Mouse (Mus musculus) intestine, postnatal 0 days (tissue): ENCODE results near the gene Prkg1. TPM values are rescaled to one million over a fixed set of nuclear protein-coding genes. Genes with fewer than 3 reads are reported as not detected.

Experiments
- ATAC-seq: fragments of 200-750 bp; cut with Nextera tagmentation; 2 replicates; pipeline ENCODE4 v1.8.0; 2017; ENCODE audit warnings: mild to moderate bottlenecking, moderate TSS enrichment, moderate library complexity
- H3K27ac ChIP-seq: fragments of 300-500 bp; sonication (generic); 2 replicates; pipeline ENCODE4 v1.5.1; 2014; ENCODE audit warnings: mild to moderate bottlenecking, low read depth, low read length, moderate library complexity
- H3K27me3 ChIP-seq: fragments of 300-500 bp; sonication (generic); replicated peaks from 2 replicates; pipeline ENCODE4 v1.6.1; 2014; ENCODE audit warnings: low read length, mixed read lengths; ENCODE audit not compliant: control insufficient read depth, insufficient read depth
- H3K36me3 ChIP-seq: fragments of 300-500 bp; sonication (generic); 2 replicates; pipeline ENCODE4 v1.6.1; 2014; ENCODE audit warnings: mild to moderate bottlenecking, moderate library complexity; ENCODE audit not compliant: control insufficient read depth, insufficient read depth
- H3K4me1 ChIP-seq: fragments of 300-500 bp; sonication (generic); replicated peaks from 2 replicates; pipeline ENCODE4 v1.6.1; 2014; ENCODE audit warnings: antibody characterized with exemption, low read length, mixed read lengths; ENCODE audit not compliant: control insufficient read depth, insufficient read depth
- H3K4me2 ChIP-seq: fragments of 300-500 bp; sonication (generic); replicated peaks from 2 replicates; pipeline ENCODE4 v1.6.1; 2014; ENCODE audit warnings: low read depth, mild to moderate bottlenecking, moderate library complexity
- H3K4me3 ChIP-seq: fragments of 300-500 bp; sonication (generic); 2 replicates; pipeline ENCODE4 v1.5.1; 2014; ENCODE audit warnings: low read depth, low read length
- H3K9ac ChIP-seq: fragments of 300-500 bp; sonication (generic); 2 replicates; pipeline ENCODE4 v1.6.1; 2014; ENCODE audit warnings: mild to moderate bottlenecking, low read depth, low read length
- H3K9me3 ChIP-seq: fragments of 300-500 bp; sonication (generic); 2 replicates; pipeline ENCODE4 v1.6.1; 2016; ENCODE audit warnings: mixed run types; ENCODE audit not compliant: control insufficient read depth
- CTCF ChIP-seq: sonication (generic); IDR thresholded peaks from 2 replicates; pipeline ENCODE4 v1.5.1; 2016; ENCODE audit warnings: low read depth, mild to moderate bottlenecking, control low read depth, antibody characterized with exemption, moderate library complexity
- WGBS: fragments of 180-500 bp; shearing (Covaris S2); extraction: QIAGEN DNeasy Blood & Tissue Kit; methylation state at CpG from one replicate; pipeline ENCODE4 v1.1.7; 2014; 5-methylcytosine and 5-hydroxymethylcytosine counted together
- polyA plus RNA-seq: library from polyadenylated mRNA; unstranded; fragments of >200 nt; fragmentation: Nextera tagmentation; extraction: Ambion mirVana; gene quantifications from 2 replicates; pipeline ENCODE4 v1.2.1, GENCODE M21; 2015

Prkg1 gene
- polyA plus RNA-seq, 1 experiment from 2014 or later, result 4.0 TPM

DNA sequence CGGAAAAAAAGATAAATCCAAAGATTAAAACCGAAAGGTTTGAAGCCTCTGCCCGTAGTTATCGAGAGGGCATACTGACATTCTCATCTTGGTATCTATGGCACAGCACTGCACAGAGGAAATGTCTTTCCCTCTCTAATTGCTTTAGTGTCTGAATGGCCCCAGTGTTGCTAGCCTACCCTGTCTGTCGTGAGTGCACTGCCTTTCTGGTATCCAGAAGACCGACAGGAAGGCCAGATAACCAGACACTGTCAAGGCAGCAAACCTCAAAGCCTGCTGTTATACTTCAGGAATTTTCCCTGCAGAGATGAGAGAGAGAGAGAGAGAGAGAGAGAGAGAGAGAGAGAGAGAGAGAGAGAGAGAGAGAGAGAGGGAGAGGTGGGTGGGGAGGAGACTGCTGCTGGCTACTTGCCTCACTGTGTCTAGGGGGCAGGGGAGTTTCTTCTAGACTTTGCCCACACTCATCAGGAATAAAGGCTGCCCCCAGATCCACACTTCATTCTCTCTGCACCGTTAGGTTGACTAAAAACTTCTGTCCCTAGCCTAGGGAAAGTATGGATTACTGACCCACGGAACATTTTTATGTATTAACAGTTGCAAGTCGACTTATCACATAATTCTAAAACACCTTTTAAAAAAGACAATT, 10.1 kb downstream of the Prkg1 start:
- WGBS, result 56% methylated on average over 9 of the region's 9 CpGs
- Histone ChIP-seq H3K4me1 (no peaks in the 10 kb centered on the region), H3K4me3 (no peak overlapping the region), H3K9ac (no peak overlapping the region), H3K36me3 (no peaks in the 10 kb centered on the region), H3K27me3 (no peaks in the 10 kb centered on the region), H3K9me3 (no peaks in the 10 kb centered on the region), H3K4me2 (no peak overlapping the region), H3K27ac (no peak overlapping the region)
- no peak for TF ChIP-seq CTCF
- no peak for ATAC-seq

DNA sequence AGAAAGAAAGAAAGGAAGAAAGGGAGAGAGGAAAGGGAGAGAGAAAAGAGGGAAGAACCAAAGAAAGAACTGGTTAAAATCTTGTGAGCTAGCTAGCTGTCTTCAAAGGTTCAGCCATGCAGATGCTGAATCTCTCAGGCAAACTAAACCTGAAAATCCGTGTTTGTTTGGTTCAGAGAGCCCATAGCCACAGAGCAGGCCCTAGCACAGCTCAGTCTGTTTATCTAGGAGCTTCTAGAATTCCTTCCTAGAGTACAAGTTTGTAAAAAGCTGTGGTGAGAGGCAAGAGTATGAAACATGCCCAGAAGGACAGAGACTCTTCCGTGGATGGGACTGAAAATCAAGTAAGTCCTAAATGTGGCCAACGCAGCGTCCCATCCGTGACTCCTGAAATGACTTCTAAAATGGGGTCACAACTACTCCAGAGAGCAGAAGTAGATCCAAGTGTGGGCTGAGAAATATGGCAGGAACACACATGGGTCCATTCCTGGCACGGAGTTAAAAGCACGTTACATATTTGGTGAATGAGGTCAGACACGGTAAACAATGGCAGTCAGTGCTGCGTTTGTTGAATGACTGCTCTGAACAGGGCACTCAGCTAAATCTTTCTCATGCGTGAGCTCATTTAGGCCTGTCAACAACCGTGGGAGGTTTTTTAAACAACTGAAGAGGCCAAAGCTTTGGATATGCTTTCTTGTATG, 13.7 kb downstream of the Prkg1 start:
- no peaks in the 10 kb centered on the region for H3K36me3 ChIP-seq
- no peak overlapping the region for H3K4me3 ChIP-seq
- H3K27me3 ChIP-seq, result no peaks in the 10 kb centered on the region
- no peaks in the 10 kb centered on the region for H3K4me1 ChIP-seq
- WGBS, result 36% methylated on average over 11 of the region's 11 CpGs
- TF ChIP-seq CTCF, result no peak
- no peak for ATAC-seq
- H3K9me3 ChIP-seq, result no peaks in the 10 kb centered on the region
- H3K9ac ChIP-seq, result no peak overlapping the region
- no peak overlapping the region for H3K27ac ChIP-seq
- H3K4me2 ChIP-seq, result no peak overlapping the region

DNA sequence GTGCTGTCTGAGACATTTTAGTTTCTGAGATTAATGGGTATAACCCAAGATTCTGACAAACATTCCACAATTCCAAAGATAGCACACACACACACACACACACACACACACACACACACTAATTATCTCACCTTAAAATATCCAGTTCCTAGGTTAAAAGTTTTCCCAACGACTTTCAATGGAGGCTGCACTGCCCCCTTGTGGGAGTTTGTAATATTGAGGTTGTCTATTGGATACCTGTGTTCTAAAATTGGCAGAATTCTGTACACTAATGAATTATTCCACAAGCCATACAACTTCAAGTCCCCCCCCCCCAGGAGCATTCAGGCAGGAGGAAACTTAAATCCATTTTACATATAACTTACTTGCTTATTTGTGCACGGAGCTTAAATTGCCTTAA, 18.2 kb downstream of the Prkg1 start:
- H3K36me3 ChIP-seq, result no peaks in the 10 kb centered on the region
- no peaks in the 10 kb centered on the region for H3K9me3 ChIP-seq
- 16% methylated on average over 2 of the region's 2 CpGs for WGBS
- H3K4me1 ChIP-seq, result no peaks in the 10 kb centered on the region
- no peak overlapping the region for H3K4me2 ChIP-seq
- no peak overlapping the region for H3K4me3 ChIP-seq
- TF ChIP-seq CTCF, result peak; percentile 77
- H3K9ac ChIP-seq, result no peak overlapping the region
- no peak for ATAC-seq
- H3K27ac ChIP-seq, result no peak overlapping the region
- no peaks in the 10 kb centered on the region for H3K27me3 ChIP-seq

DNA sequence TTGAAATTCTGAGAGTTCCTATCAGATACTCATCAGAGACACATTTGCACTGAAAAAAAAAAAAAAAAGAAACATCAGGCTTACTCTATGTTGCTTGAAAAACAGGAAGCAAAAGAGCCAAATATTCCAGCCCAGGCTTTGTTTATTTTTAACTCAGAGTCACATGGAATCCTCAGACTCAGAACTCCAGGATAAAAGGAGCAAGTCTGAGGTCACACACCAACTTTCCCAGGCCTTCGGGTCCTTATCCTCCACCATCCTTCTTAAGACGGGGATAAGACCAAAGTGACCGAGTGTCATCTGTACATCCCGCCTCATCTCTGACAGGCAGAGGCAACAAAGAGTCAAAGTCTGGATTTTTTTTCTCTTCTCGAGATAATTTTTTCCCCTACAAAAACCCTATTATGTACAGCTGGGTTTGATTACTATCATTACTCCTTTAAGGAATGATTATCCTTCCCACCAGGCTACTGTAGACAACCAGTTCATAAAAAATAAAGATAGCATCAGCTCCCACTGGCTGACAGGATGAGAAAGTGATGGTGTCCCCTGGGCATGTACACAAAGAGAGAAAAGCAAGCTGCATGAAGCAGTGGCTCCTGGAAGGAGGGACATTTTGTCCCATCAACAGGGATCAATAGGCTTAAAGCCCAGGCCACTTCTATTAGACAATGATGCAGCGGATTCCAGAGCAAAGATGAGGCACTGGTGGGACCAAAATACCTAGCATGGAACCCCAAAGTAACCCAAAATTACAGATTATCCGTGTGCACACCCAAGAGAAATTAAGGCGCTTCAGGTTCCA, 21.4 kb downstream of the Prkg1 start:
- no peak overlapping the region for H3K4me3 ChIP-seq

DNA sequence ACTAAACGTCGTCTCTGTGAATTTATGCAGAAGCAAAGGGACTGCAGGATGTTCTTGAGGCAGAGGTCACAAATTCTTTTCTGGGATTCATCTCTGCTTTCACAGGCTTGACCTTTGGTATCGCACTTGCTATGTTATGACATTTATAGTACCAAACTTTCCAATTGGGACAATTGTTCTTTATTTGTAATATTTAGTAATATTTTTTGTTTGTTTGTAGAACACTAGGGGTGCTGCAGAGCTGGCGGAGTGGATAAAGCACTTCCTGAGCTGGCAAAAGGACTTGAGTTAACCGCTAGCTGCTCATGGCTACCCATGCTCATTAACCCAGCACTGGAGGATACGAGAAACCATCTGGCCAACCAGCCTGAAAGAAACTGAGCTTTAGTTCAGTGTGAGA, 49.9 kb downstream of the Prkg1 start:
- no peaks in the 10 kb centered on the region for H3K27me3 ChIP-seq

More for the DNA sequence above, 21.4 kb downstream of the Prkg1 start:
- no peak for ATAC-seq
- H3K9ac ChIP-seq, result no peak overlapping the region
- H3K27me3 ChIP-seq, result no peaks in the 10 kb centered on the region
- H3K9me3 ChIP-seq, result no peaks in the 10 kb centered on the region
- no peaks in the 10 kb centered on the region for H3K36me3 ChIP-seq
- TF ChIP-seq CTCF, result no peak
- no peaks in the 10 kb centered on the region for H3K4me1 ChIP-seq
- 66% methylated on average over 8 of the region's 8 CpGs for WGBS
- H3K4me2 ChIP-seq, result no peak overlapping the region
- no peak overlapping the region for H3K27ac ChIP-seq

DNA sequence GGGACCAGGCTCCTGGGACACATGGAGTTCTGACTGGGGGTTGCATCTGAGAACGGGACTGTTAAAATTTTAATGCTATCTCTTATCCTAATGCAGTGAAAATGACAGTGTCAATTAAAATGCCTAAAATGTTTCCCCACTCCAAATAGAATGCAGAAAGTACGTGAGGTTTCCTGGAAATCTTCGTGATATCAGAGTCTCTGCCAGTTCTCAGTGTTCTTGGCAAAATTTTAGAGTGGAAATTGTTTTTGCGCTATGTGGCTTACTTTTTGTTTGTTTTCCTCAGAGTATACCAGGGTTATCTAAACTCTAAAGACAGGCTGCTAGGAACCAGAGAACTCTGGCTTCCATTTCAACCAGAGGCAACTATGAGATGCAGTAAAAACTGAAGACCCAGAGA, 50.4 kb downstream of the Prkg1 start:
- no peak overlapping the region for H3K4me3 ChIP-seq
- WGBS, result 71% methylated on average over 4 of the region's 4 CpGs
- H3K27ac ChIP-seq, result no peak overlapping the region
- H3K27me3 ChIP-seq, result no peaks in the 10 kb centered on the region
- no peak for TF ChIP-seq CTCF
- no peak overlapping the region for H3K9ac ChIP-seq
- H3K36me3 ChIP-seq, result no peaks in the 10 kb centered on the region
- no peak overlapping the region for H3K4me2 ChIP-seq
- no peaks in the 10 kb centered on the region for H3K4me1 ChIP-seq
- no peak for ATAC-seq
- no peaks in the 10 kb centered on the region for H3K9me3 ChIP-seq

More for the DNA sequence above, 49.9 kb downstream of the Prkg1 start:
- 84% methylated on average over 6 of the region's 6 CpGs for WGBS
- no peaks in the 10 kb centered on the region for H3K36me3 ChIP-seq
- no peak overlapping the region for H3K4me2 ChIP-seq
- H3K9me3 ChIP-seq, result no peaks in the 10 kb centered on the region
- no peaks in the 10 kb centered on the region for H3K4me1 ChIP-seq
- no peak overlapping the region for H3K9ac ChIP-seq
- no peak overlapping the region for H3K4me3 ChIP-seq
- H3K27ac ChIP-seq, result no peak overlapping the region
- TF ChIP-seq CTCF, result 0 out of 2 replicates have a peak, but pooled peaks have one; percentile 5
- no peak for ATAC-seq
